Mouse (Mus musculus) spleen, adult 2 months (tissue): ENCODE data around the gene Os9.

Experiments used
- CTCF ChIP-seq: fragments of 200-500 bp; IDR thresholded peaks from 2 replicates; pipeline ENCODE4 v1.5.1; 2011; ENCODE audit warnings: mild to moderate bottlenecking, inconsistent platforms; ENCODE audit not compliant: insufficient read depth, insufficient read length, insufficient replicate concordance; ENCODE audit errors: extremely low read depth
- POLR2A ChIP-seq: fragments of 200-500 bp; IDR thresholded peaks from 2 replicates; pipeline ENCODE4 v1.6.1; 2011; ENCODE audit warnings: low read depth, low read length, inconsistent platforms

DNA sequence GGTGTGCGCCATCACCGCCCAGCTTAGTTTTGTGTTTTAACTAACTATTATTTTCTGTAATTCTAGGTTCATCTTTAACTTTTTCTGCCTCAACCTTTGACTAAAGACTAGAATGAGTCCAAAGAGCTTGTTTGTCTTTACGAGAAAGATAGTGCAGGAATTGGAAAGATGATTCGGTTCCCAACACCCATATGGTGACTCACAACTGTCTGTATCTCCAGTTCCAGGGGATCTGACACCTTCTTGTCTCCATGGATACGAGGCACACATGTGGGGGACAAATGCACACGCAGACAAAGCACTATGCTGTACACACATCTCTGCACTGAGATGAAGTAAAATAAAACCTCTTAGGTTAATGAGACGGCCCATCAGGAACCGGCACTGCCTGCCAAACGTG, 39.1 kb upstream of the Os9 start:
- TF ChIP-seq POLR2A (no peak), CTCF (no peak)
